Mouse (Mus musculus) liver, postnatal 0 days (tissue): ENCODE data around the gene Adamts16.

Experiments
- CTCF ChIP-seq: sonication (generic); IDR thresholded peaks from 2 replicates; pipeline ENCODE4 v1.5.1; 2016; ENCODE audit warnings: antibody characterized with exemption, low read depth
- EP300 ChIP-seq: IDR thresholded peaks from 2 replicates; pipeline ENCODE4 v1.6.1; 2016; ENCODE audit warnings: antibody characterized with exemption, low read depth, mild to moderate bottlenecking

DNA sequence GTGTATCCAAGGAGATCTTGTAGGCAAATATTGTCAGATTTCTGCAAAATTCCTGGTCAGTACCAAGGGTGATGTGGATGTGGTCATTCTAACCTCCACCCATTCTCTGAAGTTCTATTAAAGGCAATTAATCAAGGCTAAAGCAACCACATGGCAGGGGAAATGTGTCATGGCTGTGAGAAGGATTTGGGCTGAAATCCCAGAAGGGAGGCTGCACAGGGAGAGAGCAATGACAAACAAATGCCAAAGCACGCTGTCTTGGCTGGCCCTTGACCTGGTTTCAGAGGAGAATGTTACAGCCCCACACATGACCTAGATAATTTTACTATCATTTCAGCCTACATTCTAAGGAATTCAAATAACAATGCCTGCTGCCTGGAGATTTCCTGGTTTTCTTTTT is 52.6 kb downstream of the Adamts16 start:
- TF ChIP-seq CTCF (no peak), EP300 (no peak)
